Mouse (Mus musculus) NIH3T3 (cell line): Measurements from ENCODE around the gene Panx2.

Experiments used
- DNase-seq: peaks from one replicate; pipeline ENCODE4 v3.0.0-alpha.2; 2012; ENCODE audit warnings: low read depth

The Panx2 gene

DNA sequence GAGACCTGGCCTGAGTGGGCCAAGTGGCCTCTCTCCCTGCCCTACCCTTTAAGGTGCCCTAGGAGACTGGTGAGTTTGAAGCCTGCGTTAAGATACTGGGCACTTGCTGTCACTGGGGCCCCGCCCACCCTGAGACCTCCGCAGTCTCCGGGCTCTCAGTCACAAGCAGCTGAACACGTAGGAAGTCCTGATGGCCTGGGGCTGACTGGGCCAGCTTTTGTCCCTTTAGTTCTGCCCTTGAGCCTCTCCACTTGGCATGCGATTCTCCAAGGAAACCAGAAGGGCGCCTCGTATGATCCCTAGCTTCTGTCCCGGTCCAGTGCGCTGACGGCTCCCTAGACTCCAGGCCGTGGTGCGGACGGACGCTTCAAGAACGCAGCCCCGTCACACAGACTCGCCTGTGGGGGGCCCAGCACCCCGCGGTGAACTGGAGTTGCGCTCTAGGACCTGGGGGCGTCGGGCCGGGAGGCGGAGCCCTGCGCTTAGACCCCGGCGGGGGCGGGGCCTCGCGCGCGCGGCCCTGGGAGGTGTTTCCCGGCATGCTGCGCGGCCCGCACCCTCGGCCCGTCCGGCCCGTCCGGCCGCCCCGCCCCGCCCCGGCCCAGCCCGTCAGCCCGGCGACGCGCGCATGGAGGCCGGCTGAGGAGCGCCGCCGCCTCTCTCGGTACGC is 16.1 kb downstream of the Panx2 start:
- DNase-seq, result peak; percentile 94

DNA sequence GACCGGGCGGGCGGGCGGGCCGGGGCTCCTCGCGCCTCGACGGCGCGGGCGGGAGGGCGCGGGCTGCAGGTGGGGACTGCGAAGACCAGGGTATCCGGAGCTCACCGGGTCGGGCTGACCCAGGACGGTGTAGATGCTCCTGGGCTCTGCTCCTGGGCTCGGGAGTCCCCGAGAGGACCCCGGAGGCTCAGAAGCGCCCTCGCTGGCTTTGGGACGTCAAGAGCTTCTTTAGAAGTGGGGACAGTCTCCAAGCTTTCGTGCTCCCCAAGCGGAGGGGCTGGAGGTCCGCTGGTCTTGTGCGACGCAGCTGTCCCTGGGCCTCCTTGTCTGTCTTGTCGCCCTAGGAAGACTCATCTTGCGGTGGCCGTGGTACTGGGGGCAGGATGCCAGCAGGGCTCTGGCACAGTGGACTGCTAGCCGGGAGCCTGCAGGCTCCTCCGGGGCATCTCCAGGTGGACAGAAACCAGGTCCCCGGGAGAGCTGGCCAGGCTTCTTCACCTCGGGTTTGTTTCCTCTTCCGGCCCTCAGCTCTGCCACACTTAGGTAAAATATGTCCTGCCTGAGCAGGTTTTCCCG is 16.7 kb downstream of the Panx2 start:
- DNase-seq, result peak; percentile 46

DNA sequence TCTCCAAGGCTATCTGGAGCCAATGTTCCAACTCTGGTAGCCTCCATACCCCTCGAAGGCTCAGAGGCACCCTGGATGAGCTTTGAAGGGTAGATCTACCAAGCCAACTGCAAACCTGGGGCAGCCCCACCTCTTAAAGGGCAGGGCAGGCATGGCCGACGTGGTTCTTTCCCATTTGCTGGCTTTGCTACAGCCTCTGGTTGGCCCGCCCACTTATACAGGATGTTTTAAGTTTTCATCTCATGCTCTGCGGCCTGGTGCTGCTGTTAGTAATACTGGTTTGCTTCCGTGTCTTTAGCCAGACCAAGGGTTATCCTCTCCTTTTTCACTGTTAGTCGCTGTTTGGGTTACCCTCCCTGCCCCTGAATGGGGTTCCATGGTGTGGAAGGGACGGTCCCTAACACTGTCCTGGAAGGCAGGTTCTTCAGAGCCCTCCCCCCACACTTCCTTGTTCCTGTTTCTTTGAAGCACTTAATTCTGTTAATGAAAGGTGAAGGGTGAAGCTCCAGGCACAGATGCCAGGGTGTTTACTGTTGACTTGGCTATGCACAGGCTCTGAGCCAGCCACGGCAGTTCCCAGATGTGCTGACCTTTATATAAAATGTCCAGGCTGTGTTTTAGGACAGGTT is 18.8 kb downstream of the Panx2 start:
- peak; percentile 68 for DNase-seq

DNA sequence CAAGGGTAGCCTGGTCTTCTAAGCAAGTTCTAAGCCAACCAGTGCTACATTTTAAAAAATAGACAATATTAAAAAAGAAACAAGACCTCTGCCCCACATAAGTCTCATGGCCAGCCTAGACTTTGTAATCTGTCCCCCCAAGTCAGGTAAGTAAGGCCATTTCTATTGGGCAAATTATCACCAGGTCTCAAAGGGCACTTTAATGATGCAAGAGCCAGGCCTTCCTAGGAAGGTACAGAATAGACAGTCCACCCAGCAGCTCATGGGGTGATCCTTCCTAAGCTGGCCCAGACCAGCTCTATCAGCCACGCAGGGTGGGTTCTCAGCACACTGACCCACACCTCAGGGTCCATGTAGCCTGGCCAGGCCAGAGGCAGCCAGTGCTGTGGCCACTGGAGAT is 24.4 kb downstream of the Panx2 start:
- DNase-seq, result no peak

DNA sequence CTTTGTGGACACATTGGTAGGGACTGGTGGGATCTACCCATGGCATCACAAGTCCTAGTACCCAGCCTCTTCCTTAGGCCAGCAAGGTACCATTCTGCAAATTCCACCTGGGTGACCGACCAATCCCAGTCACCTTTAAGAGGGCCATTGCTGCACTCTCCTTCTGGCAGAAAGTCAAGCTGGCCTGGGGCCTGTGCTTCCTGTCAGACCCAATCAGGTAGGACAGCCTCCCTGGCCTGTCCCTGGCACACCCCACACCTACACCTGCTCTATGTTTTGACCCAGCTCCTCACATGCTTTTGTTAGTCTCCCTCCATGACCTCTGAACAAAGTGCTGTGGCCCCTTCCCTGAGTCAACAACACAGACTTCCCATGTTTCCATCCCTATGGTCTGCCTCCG is 25.3 kb downstream of the Panx2 start:
- DNase-seq, result no peak

DNA sequence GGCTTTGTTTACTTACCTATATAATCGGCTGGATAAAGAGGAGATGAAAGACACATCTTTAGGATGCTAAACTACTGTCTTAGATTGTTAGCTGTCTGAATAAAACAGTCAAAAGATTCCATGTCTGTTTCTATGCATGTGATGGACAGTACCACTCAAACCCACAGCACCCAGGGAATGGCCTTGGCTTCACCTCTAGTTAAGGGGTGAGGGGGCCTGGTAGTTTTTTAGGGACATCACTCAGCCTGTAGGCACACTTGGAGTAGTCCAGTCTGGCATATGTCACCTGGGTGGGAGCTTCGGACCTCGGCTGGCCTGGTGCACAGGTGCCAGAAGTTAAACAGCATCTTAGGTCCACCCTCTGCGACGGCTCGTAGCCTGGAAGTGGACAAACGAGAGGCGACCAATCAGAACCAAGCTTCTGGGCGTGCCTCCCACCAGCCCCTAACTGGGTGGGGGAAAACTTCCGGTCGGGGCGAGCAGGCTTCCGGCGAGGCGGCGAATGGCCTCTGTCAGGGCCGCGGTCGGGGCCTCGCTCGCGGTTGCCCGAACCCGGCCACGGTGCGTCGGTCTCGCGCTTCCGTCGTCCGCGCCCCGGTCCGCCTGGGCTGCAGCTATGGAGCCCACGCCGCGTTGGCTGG is 29.2 kb downstream of the Panx2 start, which contains the start of gene Selenoo:
TSS of gene Selenoo (plus strand) at position 478 of the 641 bp plus-strand sequence.
- peak; percentile 95 for DNase-seq

DNA sequence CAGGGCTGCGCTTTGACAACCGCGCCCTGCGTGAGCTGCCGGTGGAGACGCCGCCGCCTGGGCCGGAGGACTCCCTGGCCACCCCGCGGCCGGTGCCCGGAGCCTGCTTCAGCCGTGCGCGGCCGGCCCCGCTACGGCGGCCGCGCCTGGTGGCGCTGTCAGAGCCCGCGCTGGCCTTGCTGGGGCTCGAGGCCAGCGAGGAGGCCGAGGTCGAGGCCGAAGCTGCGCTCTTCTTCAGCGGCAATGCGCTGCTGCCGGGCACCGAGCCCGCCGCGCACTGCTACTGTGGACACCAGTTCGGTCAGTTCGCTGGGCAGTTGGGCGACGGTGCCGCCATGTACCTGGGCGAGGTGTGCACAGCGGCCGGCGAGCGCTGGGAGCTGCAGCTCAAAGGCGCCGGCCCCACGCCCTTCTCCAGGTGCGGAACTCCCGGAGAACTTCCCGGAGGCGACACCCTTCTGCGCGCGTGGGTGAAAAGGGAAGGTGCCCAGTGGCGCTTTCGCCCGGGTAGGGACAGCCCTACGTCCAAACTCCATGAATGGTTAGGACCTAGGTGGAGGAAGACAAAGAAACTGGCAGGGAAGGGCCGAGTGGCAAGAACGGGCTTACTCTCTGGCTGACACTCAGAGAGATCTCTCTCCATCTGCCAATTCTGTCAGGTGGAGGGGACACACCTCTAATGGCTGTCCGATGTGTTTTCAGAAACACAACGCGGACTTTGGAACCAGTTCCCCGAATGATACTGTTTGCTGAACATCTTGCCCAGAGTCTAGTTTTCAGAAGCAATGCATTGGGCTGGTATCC is 29.9 kb downstream of the Panx2 start:
- DNase-seq, result peak; percentile 24

DNA sequence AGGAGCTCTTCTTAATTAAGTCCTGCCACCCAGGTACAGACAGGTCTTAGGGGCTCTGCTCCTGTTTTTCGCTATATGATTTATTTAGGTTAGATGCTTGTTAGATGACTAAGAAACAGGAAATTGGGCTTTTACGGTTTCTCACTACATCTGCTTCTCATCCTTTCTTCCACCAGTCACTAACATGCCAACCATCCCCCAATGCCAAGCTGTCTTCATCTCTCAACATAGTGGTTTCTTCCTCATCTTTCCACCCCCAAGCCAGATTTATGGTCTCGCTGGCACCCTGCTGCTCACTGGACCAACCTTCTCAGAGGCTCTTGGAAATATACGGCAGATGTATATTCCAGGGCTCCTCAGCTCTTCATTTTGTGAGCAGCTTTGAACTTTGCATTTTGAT is 31.1 kb downstream of the Panx2 start:
- DNase-seq, result peak; percentile 44

DNA sequence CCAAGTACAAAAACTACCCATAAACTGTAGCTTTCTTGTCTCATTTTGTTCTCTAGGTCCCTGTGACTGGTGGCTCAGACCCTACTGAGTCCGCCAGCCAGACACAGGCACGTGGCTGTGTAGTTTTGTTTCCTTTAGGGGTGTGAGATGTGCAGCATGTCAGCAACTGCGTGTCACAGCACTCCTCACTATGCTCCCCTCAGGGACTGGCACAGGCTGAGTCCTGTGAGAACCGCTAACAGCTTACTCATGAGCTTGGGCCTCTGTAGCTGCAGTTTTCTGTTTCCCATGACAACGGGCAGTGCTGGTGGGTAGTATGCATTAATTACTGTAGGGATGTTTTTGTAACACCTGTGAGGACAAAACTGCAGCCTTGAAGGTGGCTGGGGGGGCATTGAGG is 32.6 kb downstream of the Panx2 start:
- DNase-seq, result no peak

DNA sequence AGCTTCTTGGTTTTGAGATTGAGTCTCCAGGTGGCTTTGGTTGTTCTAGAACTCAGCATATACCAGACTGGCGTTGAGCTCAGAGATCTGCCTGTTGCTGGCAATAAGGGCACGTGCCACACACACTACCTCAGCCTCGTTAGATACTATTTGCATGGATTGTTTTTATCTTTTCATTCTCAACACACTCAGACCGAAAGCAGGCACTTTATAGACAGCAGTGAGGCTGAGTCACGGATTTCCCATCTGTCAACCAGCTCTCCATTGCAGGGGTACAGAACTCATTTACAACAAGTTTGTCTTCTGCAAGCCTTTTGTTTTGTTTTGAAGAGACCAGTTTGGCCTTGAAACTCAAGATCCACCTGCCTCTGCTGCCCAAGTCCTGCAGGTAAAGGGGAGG is 37.9 kb downstream of the Panx2 start:
- DNase-seq, result no peak

DNA sequence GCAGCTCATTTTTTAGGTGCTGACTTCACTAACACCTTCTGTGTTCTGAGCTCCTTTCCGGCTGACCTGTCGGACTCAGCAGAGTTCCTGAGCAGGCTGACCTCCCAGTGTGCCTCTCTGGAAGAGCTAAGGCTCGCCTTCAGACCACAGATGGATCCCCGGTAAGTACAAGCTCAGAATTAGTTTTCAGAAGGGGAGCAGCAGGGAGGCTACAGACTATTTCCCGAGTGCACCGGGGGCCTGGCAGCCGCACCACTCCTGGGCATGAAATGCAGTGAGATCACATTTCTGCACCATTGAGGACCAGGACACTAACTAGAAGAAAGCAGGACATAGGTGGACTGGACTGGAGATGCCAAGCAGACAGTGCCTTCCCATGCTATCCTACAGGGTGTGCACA is 39.1 kb downstream of the Panx2 start:
- no peak for DNase-seq

DNA sequence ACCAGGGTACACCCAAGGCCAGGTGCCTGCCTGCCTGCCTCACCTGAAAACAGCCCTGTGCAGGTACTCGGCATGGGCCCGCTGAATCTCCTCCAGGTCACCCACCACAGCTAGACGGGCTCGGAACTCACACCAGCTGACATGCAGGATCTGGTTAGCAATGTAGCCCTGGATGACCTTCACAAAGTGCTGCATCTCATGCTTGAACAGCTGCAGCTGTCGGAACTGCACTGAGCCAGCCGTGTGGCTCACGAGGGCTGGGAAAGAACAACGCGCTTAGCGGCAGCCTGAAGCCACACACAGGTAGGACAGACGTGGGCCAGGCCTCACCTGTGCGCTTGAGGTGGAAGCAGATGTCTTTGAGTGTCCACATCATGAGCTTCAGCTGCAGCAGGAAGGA is 41.3 kb downstream of the Panx2 start:
- DNase-seq, result no peak

DNA sequence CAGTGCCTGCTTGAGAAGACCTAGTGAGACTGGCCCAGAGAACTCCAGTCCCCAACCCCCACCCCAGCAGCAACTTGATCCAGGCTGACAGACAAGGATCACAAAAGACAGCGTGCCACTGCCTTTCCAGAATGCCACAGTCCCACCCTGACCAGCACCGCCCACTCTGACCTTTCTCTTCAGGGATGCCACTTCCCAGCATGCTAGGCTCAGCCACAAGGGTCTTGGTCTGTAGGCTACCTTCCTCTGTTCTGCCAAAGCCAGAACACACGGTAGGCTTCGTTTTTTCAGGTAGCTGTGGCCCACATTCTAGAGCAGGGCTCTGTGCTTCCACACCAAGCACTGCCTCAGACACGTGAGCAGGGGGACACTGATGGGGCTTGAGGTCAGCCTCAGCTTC is 43.1 kb downstream of the Panx2 start:
- DNase-seq, result no peak

DNA sequence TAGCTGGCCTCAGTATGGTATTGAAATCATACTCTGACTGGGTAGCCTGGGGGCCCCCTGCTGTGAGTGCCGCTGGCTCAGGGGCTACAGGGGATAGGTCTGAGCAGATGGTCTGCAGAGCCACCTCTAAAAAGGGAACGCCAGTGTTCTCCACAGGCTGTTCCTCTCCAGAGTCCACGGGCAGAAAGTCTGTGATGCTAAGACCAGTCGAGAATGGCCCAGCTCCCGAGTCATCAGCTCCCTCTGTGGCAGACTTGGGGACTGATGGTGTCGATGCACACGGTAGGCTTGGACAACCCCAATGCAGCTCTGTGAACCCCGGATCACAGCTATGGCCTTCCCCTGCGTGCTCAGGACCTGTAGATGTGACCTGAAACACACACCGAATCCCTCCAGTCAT is 44.4 kb downstream of the Panx2 start:
- DNase-seq, result no peak

DNA sequence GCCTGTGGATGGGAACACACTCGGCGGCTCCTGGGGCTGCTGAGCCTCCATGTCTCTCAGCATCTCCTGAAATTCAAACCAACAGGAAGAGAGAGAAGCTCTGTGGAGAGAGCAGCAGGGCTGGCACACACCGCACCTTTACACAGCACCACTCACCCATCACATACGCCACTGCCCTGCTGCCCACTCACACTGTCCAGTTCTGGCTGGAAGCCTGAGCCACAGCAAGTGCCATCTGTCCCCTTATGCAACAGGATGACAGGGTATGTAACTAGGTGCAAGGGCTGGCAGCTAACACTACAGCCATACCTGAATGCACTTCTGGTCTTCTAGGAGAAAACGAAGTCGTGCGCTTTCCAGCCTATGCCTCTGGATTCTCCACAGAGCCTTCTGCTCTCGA is 44.9 kb downstream of the Panx2 start:
- no peak for DNase-seq

DNA sequence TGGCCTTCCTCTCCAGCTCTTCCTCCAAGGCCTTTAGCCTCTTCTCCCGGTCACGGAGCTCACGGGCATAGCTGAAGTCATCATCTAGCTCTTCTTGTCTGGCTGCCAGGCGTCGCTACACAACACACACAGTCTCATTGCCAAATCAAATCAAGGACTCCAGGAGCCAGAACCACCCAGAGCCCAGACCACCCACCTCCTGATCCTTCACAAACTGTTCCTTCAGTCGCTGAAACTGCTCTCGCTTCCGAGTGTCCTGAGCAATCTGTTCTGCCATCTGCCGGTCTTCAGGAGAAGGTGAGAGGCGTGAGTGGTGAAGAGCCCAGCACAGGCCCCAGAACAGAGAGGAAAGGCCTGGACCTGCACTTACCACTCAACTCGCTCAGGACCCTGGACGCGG is 46.5 kb downstream of the Panx2 start:
- no peak for DNase-seq

DNA sequence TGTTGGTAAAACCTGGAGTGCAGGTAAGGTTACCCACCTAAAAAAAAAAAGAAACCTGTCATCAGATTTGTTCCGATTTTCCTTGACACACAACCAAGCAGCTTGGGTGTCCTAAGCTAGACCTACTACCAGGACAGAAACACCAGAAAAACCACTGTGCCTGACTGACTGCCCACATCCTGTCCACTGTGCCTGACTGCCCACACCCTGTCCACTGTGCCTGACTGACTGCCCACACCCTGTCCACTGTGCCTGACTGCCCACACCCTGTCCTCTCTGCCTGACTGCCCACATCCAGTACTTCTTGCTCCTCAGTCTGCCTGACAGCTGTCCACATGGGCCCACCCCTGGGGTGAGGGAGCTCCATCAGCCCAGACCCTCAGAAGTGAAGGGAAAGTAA is 47.4 kb downstream of the Panx2 start:
- no peak for DNase-seq

DNA sequence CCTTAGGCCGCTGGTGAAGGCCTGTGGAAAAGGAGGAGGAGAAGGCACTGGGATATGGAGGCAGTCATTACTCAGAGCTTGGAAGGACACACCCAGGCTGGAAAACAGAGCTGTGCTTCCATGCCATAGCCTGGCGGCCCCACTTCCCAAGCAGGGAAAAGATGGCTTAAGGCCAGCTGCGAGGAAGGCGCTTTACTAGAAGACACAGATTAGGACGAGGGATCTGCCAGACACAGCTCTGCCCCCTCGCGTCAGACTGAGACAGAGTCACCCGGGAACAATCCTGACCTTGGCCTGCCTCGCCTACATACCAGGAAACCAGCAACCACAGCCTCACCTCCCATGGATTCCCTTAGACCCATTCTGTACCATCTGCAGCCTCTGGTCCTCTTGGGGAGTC is 50.6 kb downstream of the Panx2 start:
- peak; percentile 87 for DNase-seq

DNA sequence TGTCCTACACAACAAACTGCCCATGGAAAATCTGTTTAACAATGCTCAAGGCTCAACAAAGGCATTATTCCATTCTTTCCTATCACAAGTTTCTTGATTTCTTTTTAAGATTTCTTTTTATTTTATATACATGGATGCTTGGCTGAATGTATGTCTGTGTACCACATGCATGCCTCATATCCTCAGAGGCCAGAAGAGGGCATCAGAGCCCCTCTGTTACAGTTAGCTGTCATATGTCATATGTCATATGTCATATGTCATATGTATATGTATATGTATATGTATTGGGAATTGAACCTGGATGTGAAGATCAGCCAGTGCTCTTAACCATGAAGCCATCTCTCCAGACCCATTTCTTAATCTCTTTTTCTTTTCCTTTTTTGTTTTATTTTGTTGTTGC is 58.5 kb downstream of the Panx2 start:
- DNase-seq, result peak; percentile 40

DNA sequence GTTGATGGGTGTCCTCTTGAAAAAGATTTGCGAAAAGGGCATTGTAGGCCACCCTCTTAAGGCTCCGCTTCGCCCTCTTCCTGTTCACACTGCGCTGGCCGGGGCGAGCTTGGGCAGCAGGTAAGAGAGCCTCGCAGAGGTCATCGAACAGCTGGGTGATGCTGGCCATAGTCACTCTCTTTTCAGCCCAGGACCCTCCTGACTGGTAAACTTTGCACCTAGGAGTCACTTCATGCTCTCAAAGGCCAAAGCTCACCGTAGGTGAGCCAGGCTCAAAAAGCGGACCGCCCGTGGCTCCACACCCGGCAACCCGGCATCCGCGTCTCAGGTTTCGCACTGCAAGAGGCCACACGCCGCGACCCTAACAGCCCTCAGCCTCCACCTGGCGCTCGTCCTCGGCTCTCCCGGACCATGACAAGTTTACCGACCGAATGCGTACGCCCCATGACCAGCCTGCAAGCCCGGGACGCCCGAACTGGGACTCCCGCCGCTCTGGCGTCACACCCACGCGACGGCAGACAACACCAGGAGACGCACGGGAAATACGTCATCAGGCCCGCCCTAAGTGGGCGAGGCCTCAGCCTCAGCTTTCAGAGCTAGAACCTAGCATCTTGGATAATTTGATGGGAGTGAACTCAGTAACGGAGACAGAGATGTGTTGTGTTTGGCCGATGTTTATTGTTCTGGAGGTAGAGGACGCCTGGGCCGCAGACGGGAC is 63.3 kb downstream of the Panx2 start, which contains the start of gene Tubgcp6:
TSS of gene Tubgcp6 (minus strand) at position 464 of the 718 bp plus-strand sequence.
- DNase-seq, result peak; percentile 99
